In the genomic region with DNA sequence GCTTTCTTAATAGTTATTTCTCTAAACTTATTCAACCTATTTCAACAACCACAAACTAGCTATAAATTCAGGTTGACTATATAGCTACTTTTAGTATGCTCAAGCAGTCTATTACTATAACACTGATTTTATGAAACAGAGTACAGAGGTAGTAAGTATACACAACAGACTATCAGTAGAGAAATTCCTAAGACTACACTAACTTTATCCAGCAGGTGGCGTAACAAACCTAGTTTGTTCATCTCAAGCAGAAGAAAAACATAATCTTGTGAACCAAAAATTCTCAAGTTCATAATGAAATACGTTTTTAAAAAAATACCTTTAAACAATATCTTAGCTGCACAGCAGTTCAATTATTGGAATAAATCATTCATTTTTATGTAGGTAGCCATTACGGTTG, we compare ENCODE assay signal across 7 mouse cellular contexts. TPM values are rescaled to one million over a fixed set of nuclear protein-coding genes. Genes with fewer than 3 reads are reported as not detected.
DNase-seq lines count a peak whose midpoint lies in the region; ATAC-seq and TF ChIP-seq lines count a peak whose summit lies in the region.

No protein-coding gene starts in this region.

- in situ Hi-C loops in Patski (cut with MboI; ENCODE audit: low pct_unique_long_range_greater_than_20kb): loop anchor here (5.0 kb wide), 1 partner anchor 489 kb away; no protein-coding TSS in a partner anchor

- H3K27ac ChIP-seq in kidney, postnatal 0 days: no peak overlapping the region
- H3K27ac ChIP-seq in kidney, embryonic 14.5 days (ENCODE audit: low read depth, low read length): no peak overlapping the region
- no peak overlapping the region for H3K27ac ChIP-seq in lung, postnatal 0 days (ENCODE audit: low read length)
- H3K27ac ChIP-seq in forebrain, embryonic 13.5 days: no peak overlapping the region

- no peak overlapping the region for H3K4me3 ChIP-seq in kidney, postnatal 0 days (replicated peaks; ENCODE audit: low read depth, low read length)
- no peak overlapping the region for H3K4me3 ChIP-seq in kidney, embryonic 14.5 days (ENCODE audit: low read length)
- H3K4me3 ChIP-seq in E14TG2a.4 (replicated peaks; ENCODE audit: low read length): no peak overlapping the region
- no peak overlapping the region for H3K4me3 ChIP-seq in lung, postnatal 0 days (ENCODE audit: low read depth, low read length)
- H3K4me3 ChIP-seq in forebrain, embryonic 13.5 days: no peak overlapping the region

- no peaks in the 10 kb centered on the region for H3K9me3 ChIP-seq in kidney, postnatal 0 days (replicated peaks; ENCODE audit: low read length)
- H3K9me3 ChIP-seq in kidney, embryonic 14.5 days (ENCODE audit: control insufficient read depth, low read length): no peaks in the 10 kb centered on the region
- no peaks in the 10 kb centered on the region for H3K9me3 ChIP-seq in E14TG2a.4 (ENCODE audit: low read length)
- no peaks in the 10 kb centered on the region for H3K9me3 ChIP-seq in lung, postnatal 0 days (ENCODE audit: low read length)
- no peaks in the 10 kb centered on the region for H3K9me3 ChIP-seq in forebrain, embryonic 13.5 days (replicated peaks)

- WGBS in kidney, postnatal 0 days: 36% methylated on average over 3 of the region's 3 CpGs
- WGBS in kidney, embryonic 14.5 days: 42% methylated on average over 3 of the region's 3 CpGs
- 34% methylated on average over 3 of the region's 3 CpGs for WGBS in lung, postnatal 0 days
- WGBS in forebrain, embryonic 13.5 days: 38% methylated on average over 3 of the region's 3 CpGs

- CTCF ChIA-PET in Patski (lab: Charles Lee): interaction anchor here (0.8 to 3.3 kb wide), 10 partner anchors 25 to 493 kb away, joined by 3 to 16 read pairs (median 4); no protein-coding TSS in a partner anchor

- H3K4me1 ChIP-seq in kidney, postnatal 0 days (replicated peaks; ENCODE audit: insufficient read depth, low read length): 0 out of 2 replicates have a peak, but pooled peaks cover 4% of the 10 kb centered on the region
- H3K4me1 ChIP-seq in kidney, embryonic 14.5 days (ENCODE audit: control insufficient read depth, insufficient read depth, low read length): peaks cover 4% of the 10 kb centered on the region
- peaks cover 10% of the 10 kb centered on the region for H3K4me1 ChIP-seq in E14TG2a.4 (replicated peaks; ENCODE audit: low read depth, low read length)
- H3K4me1 ChIP-seq in lung, postnatal 0 days (ENCODE audit: insufficient read depth, low read depth, low read length): no peaks in the 10 kb centered on the region
- peaks cover 16% of the 10 kb centered on the region for H3K4me1 ChIP-seq in forebrain, embryonic 13.5 days

- no peaks in the 10 kb centered on the region for H3K27me3 ChIP-seq in kidney, postnatal 0 days (ENCODE audit: insufficient read depth, low read length)
- H3K27me3 ChIP-seq in kidney, embryonic 14.5 days (ENCODE audit: control insufficient read depth, insufficient read depth, low read length): no peaks in the 10 kb centered on the region
- H3K27me3 ChIP-seq in E14TG2a.4 (ENCODE audit: insufficient read depth, low read length) (no peaks in the 10 kb centered on the region), Patski (no peaks in the 10 kb centered on the region)
- H3K27me3 ChIP-seq in lung, postnatal 0 days (replicated peaks; ENCODE audit: insufficient read depth, low read length): no peaks in the 10 kb centered on the region
- no peaks in the 10 kb centered on the region for H3K27me3 ChIP-seq in forebrain, embryonic 13.5 days

- TF ChIP-seq EP300 in lung, postnatal 0 days (IDR thresholded peaks at IDR 0.05): no peak

- DNase-seq in kidney, postnatal 0 days (ENCODE audit: low spot score): peak; percentile 85
- DNase-seq in Patski (ENCODE audit: low read depth, low spot score): peak; percentile 22
- peak; percentile 81 for DNase-seq in lung, postnatal 0 days (ENCODE audit: low spot score)
- no peak for DNase-seq in urinary bladder, postnatal 14 days (ENCODE audit: low spot score)

- POLR2A ChIA-PET in Patski (lab: Charles Lee): no interaction called here

- TF ChIP-seq CTCF in kidney, postnatal 0 days (IDR thresholded peaks at IDR 0.05; ENCODE audit: low read depth): peak; percentile 81
- TF ChIP-seq CTCF in E14TG2a.4 (conservative IDR thresholded peaks at IDR 0.05; ENCODE audit: low read length): peak; percentile 26; the same call in 1 of the 2 replicates
- peak; percentile 42 for TF ChIP-seq CTCF in Patski (IDR thresholded peaks at IDR 0.05)
- TF ChIP-seq CTCF in lung, postnatal 0 days (IDR thresholded peaks at IDR 0.05): peak; percentile 74

- H3K9ac ChIP-seq in kidney, postnatal 0 days (ENCODE audit: low read depth, low read length): no peak overlapping the region
- no peak overlapping the region for H3K9ac ChIP-seq in kidney, embryonic 14.5 days (ENCODE audit: low read depth, low read length)
- H3K9ac ChIP-seq in lung, postnatal 0 days (replicated peaks; ENCODE audit: low read depth): no peak overlapping the region
- no peak overlapping the region for H3K9ac ChIP-seq in forebrain, embryonic 13.5 days

- no peak for ATAC-seq in kidney, postnatal 0 days (replicated peaks; ENCODE audit: low FRiP score, low read depth)
- no peak for ATAC-seq in kidney, embryonic 14.5 days (ENCODE audit: low FRiP score, low TSS enrichment)
- ATAC-seq in Patski: no peak
- no peak for ATAC-seq in lung, postnatal 0 days
- ATAC-seq in forebrain, embryonic 13.5 days: no peak

- no peak overlapping the region for H3K4me2 ChIP-seq in kidney, postnatal 0 days (ENCODE audit: low read length)
- no peak overlapping the region for H3K4me2 ChIP-seq in kidney, embryonic 14.5 days (replicated peaks; ENCODE audit: low read depth, low read length)
- no peak overlapping the region for H3K4me2 ChIP-seq in lung, postnatal 0 days (replicated peaks; ENCODE audit: low read depth, low read length)
- H3K4me2 ChIP-seq in forebrain, embryonic 13.5 days: no peak overlapping the region

- peaks cover 9% of the 10 kb centered on the region for H3K36me3 ChIP-seq in kidney, postnatal 0 days (ENCODE audit: insufficient read depth, low read length)
- H3K36me3 ChIP-seq in kidney, embryonic 14.5 days (ENCODE audit: control insufficient read depth, insufficient read depth, low read length): peaks cover 15% of the 10 kb centered on the region
- H3K36me3 ChIP-seq in E14TG2a.4 (ENCODE audit: insufficient read depth, low read length): peaks cover 16% of the 10 kb centered on the region
- no peaks in the 10 kb centered on the region for H3K36me3 ChIP-seq in lung, postnatal 0 days (ENCODE audit: insufficient read depth, low read length)
- peaks cover 16% of the 10 kb centered on the region for H3K36me3 ChIP-seq in forebrain, embryonic 13.5 days (ENCODE audit: poor library complexity, severe bottlenecking)

RNA-seq across cellular contexts. Expression of a gene that starts 2.9 kb away (rescaled TPM):
- polyA plus RNA-seq in kidney, postnatal 0 days (2015; fragmentation: Nextera tagmentation; extraction: Ambion mirVana): 19.8 and 20.4 TPM in 2 replicates
- 20.4 and 28.9 TPM in 2 replicates for polyA plus RNA-seq in kidney, embryonic 14.5 days (2014; fragmentation: Nextera tagmentation; extraction: Ambion mirVana)
- 38.9 TPM for polyA plus RNA-seq in Patski (2021)
- 14.6 and 15.6 TPM in 2 replicates for polyA plus RNA-seq in lung, postnatal 0 days (2015; fragmentation: Nextera tagmentation; extraction: Ambion mirVana)
- polyA plus RNA-seq in forebrain, embryonic 13.5 days (2015; fragmentation: Nextera tagmentation; extraction: Ambion mirVana): 21.5 and 22.1 TPM in 2 replicates

RNA-seq across cellular contexts. Expression of a gene that starts 40.8 kb away (rescaled TPM):
- 8.0 and 9.0 TPM in 2 replicates for polyA plus RNA-seq in kidney, postnatal 0 days (2015; fragmentation: Nextera tagmentation; extraction: Ambion mirVana)
- polyA plus RNA-seq in kidney, embryonic 14.5 days (2014; fragmentation: Nextera tagmentation; extraction: Ambion mirVana): 4.4 and 4.9 TPM in 2 replicates
- polyA plus RNA-seq in Patski (2021): 11.3 TPM
- polyA plus RNA-seq in lung, postnatal 0 days (2015; fragmentation: Nextera tagmentation; extraction: Ambion mirVana): 8.1 and 9.7 TPM in 2 replicates
- 0.29 and 0.54 TPM in 2 replicates for polyA plus RNA-seq in forebrain, embryonic 13.5 days (2015; fragmentation: Nextera tagmentation; extraction: Ambion mirVana)

RNA-seq across cellular contexts. Expression of a gene that starts 57.5 kb away (rescaled TPM):
- polyA plus RNA-seq in kidney, postnatal 0 days (2015; fragmentation: Nextera tagmentation; extraction: Ambion mirVana): not detected in 2 replicates
- not detected in 2 replicates for polyA plus RNA-seq in kidney, embryonic 14.5 days (2014; fragmentation: Nextera tagmentation; extraction: Ambion mirVana)
- 0.08 TPM for polyA plus RNA-seq in Patski (2021)
- polyA plus RNA-seq in lung, postnatal 0 days (2015; fragmentation: Nextera tagmentation; extraction: Ambion mirVana): 0.19 and 0.24 TPM in 2 replicates
- not detected in 2 replicates for polyA plus RNA-seq in forebrain, embryonic 13.5 days (2015; fragmentation: Nextera tagmentation; extraction: Ambion mirVana)

Comparison
In these comparisons a context has a peak if more than half of its experiments do, and no peak if none do; other contexts are left out.
1. CTCF ChIP-seq: peak in every context shown above with its lines; median percentile 81 in kidney, postnatal 0 days; 74 in lung, postnatal 0 days; 42 in Patski; 26 in E14TG2a.4.